Mouse (Mus musculus) heart, embryonic 11.5 days (tissue): ENCODE measurements around the gene Gse1. TPM values are rescaled to one million over a fixed set of nuclear protein-coding genes. Genes with fewer than 3 reads are reported as not detected.

Source experiments
- ATAC-seq: fragments of 200-750 bp; cut with Nextera tagmentation; replicated peaks from 2 replicates; pipeline ENCODE4 v1.8.0; 2017; ENCODE audit warnings: moderate library complexity; ENCODE audit not compliant: insufficient number of reproducible peaks, low FRiP score, low TSS enrichment
- H3K27ac ChIP-seq: fragments of 300-500 bp; sonication (generic); 2 replicates; pipeline ENCODE4 v1.5.1; 2014; ENCODE audit warnings: mild to moderate bottlenecking, low read depth, low read length
- H3K27me3 ChIP-seq: fragments of 300-500 bp; sonication (generic); 2 replicates; pipeline ENCODE4 v1.6.1; 2014; ENCODE audit warnings: mild to moderate bottlenecking, low read length, mixed read lengths; ENCODE audit not compliant: control insufficient read depth, insufficient read depth
- H3K36me3 ChIP-seq: fragments of 300-500 bp; sonication (generic); 2 replicates; pipeline ENCODE4 v1.6.1; 2014; ENCODE audit warnings: mild to moderate bottlenecking, low read length, moderate library complexity, mixed read lengths; ENCODE audit not compliant: control insufficient read depth, insufficient read depth
- H3K4me1 ChIP-seq: fragments of 300-500 bp; sonication (generic); 2 replicates; pipeline ENCODE4 v1.6.1; 2014; ENCODE audit warnings: low read length; ENCODE audit not compliant: control insufficient read depth, insufficient read depth
- H3K4me2 ChIP-seq: fragments of 300-500 bp; sonication (generic); 2 replicates; pipeline ENCODE4 v1.6.1; 2014; ENCODE audit warnings: mild to moderate bottlenecking, moderate library complexity
- H3K4me3 ChIP-seq: fragments of 300-500 bp; sonication (generic); 2 replicates; pipeline ENCODE4 v1.5.1; 2014; ENCODE audit warnings: low read depth, low read length
- H3K9ac ChIP-seq: fragments of 300-500 bp; sonication (generic); 2 replicates; pipeline ENCODE4 v1.6.1; 2014; ENCODE audit warnings: mild to moderate bottlenecking, low read depth, low read length, moderate library complexity
- H3K9me3 ChIP-seq: fragments of 300-500 bp; sonication (generic); replicated peaks from 2 replicates; pipeline ENCODE4 v1.6.1; 2016; ENCODE audit warnings: low read length; ENCODE audit not compliant: control insufficient read depth
- WGBS: fragments of 180-500 bp; shearing (Covaris S2); extraction: QIAGEN DNeasy Blood & Tissue Kit; methylation state at CpG from one replicate; pipeline ENCODE4 v1.1.7; 2014; ENCODE audit not compliant: insufficient replicate concordance; 5-methylcytosine and 5-hydroxymethylcytosine counted together
- polyA plus RNA-seq: library from polyadenylated mRNA; unstranded; fragments of >200 nt; fragmentation: Nextera tagmentation; extraction: Ambion mirVana; gene quantifications from 2 replicates; pipeline ENCODE4 v1.2.1, GENCODE M21; 2014

Gene Gse1
- polyA plus RNA-seq, 1 experiment from 2014 or later, result 12.8 TPM

GRCm38 (mm10) chr8:120422236-120422635, 194.0 kb downstream of the Gse1 start:
- Histone ChIP-seq H3K4me3 (no peak overlapping the region), H3K36me3 (no peaks in the 10 kb centered on the region), H3K4me2 (no peak overlapping the region), H3K27me3 (0 out of 2 replicates have a peak, but pooled peaks cover 3% of the 10 kb centered on the region), H3K9me3 (no peaks in the 10 kb centered on the region), H3K4me1 (peaks cover 82% of the 10 kb centered on the region), H3K9ac (no peak overlapping the region), H3K27ac (no peak overlapping the region)
- WGBS, result 77% methylated on average over 8 of the region's 8 CpGs
- no peak for ATAC-seq

- Histone ChIP-seq H3K4me3 (no peak overlapping the region), H3K4me2 (no peak overlapping the region), H3K4me1 (peaks cover 77% of the 10 kb centered on the region), H3K27me3 (0 out of 2 replicates have a peak, but pooled peaks cover 3% of the 10 kb centered on the region), H3K27ac (no peak overlapping the region), H3K9ac (no peak overlapping the region; the same call in 1 of the 2 replicates), H3K9me3 (no peaks in the 10 kb centered on the region), H3K36me3 (no peaks in the 10 kb centered on the region)
- no peak for ATAC-seq
- 41% methylated on average over 7 of the region's 7 CpGs for WGBS
These were observed 195.3 kb downstream of the Gse1 start for GRCm38 (mm10) chr8:120423576-120423975.

GRCm38 (mm10) chr8:120424829-120425198, 196.6 kb downstream of the Gse1 start:
- Histone ChIP-seq H3K9ac (peak overlapping the region; percentile 46; the same call in 1 of the 2 replicates), H3K4me3 (no peak overlapping the region), H3K27me3 (no peaks in the 10 kb centered on the region), H3K27ac (peak overlapping the region; percentile 83), H3K36me3 (no peaks in the 10 kb centered on the region), H3K9me3 (no peaks in the 10 kb centered on the region), H3K4me2 (peak overlapping the region; percentile 31), H3K4me1 (peaks cover 73% of the 10 kb centered on the region)
- no peak for ATAC-seq
- WGBS, result 52% methylated on average over 4 of the region's 4 CpGs

GRCm38 (mm10) chr8:120425199-120425941, 197.1 kb downstream of the Gse1 start:
- Histone ChIP-seq H3K4me1 (peaks cover 68% of the 10 kb centered on the region), H3K4me3 (no peak overlapping the region; the same call in 1 of the 2 replicates), H3K9ac (peak overlapping the region; percentile 46; the same call in 1 of the 2 replicates), H3K36me3 (no peaks in the 10 kb centered on the region), H3K9me3 (no peaks in the 10 kb centered on the region), H3K27me3 (no peaks in the 10 kb centered on the region), H3K27ac (peak overlapping the region; percentile 83), H3K4me2 (peak overlapping the region; percentile 31)
- ATAC-seq, result peak; percentile 44; the same call in 1 of the 2 replicates
- WGBS, result 10% methylated on average over 8 of the region's 8 CpGs

GRCm38 (mm10) chr8:120426105-120426504, 197.8 kb downstream of the Gse1 start:
- H3K9me3 ChIP-seq, result no peaks in the 10 kb centered on the region
- no peak overlapping the region for H3K9ac ChIP-seq
- no peak overlapping the region for H3K4me2 ChIP-seq
- peak overlapping the region; percentile 46; the same call in 1 of the 2 replicates for H3K27ac ChIP-seq
- WGBS, result 26% methylated on average over 1 of the region's 1 CpGs
- H3K4me3 ChIP-seq, result no peak overlapping the region
- H3K27me3 ChIP-seq, result no peaks in the 10 kb centered on the region
- ATAC-seq, result no peak
- no peaks in the 10 kb centered on the region for H3K36me3 ChIP-seq
- H3K4me1 ChIP-seq, result peaks cover 61% of the 10 kb centered on the region

GRCm38 (mm10) chr8:120426622-120427385, 198.5 kb downstream of the Gse1 start:
- no peaks in the 10 kb centered on the region for H3K9me3 ChIP-seq
- 59% methylated on average over 20 of the region's 20 CpGs for WGBS

GRCm38 (mm10) chr8:120428492-120428891, 200.2 kb downstream of the Gse1 start:
- no peaks in the 10 kb centered on the region for H3K27me3 ChIP-seq
- no peaks in the 10 kb centered on the region for H3K36me3 ChIP-seq
- no peak overlapping the region for H3K4me2 ChIP-seq
- H3K4me3 ChIP-seq, result no peak overlapping the region
- ATAC-seq, result no peak
- no peak overlapping the region for H3K9ac ChIP-seq
- no peaks in the 10 kb centered on the region for H3K9me3 ChIP-seq
- H3K27ac ChIP-seq, result no peak overlapping the region
- peaks cover 39% of the 10 kb centered on the region for H3K4me1 ChIP-seq
- WGBS, result 80% methylated on average over 5 of the region's 5 CpGs

More at GRCm38 (mm10) chr8:120426622-120427385, 198.5 kb downstream of the Gse1 start:
- Histone ChIP-seq H3K4me2 (no peak overlapping the region), H3K4me3 (no peak overlapping the region), H3K4me1 (peaks cover 54% of the 10 kb centered on the region), H3K27me3 (no peaks in the 10 kb centered on the region), H3K9ac (peak overlapping the region; percentile 47), H3K27ac (0 out of 2 replicates have a peak overlapping the region, but pooled peaks have one; percentile 46), H3K36me3 (no peaks in the 10 kb centered on the region)
- no peak for ATAC-seq

- Histone ChIP-seq H3K27ac (no peak overlapping the region), H3K4me3 (no peak overlapping the region), H3K4me2 (no peak overlapping the region), H3K36me3 (no peaks in the 10 kb centered on the region), H3K9ac (no peak overlapping the region), H3K27me3 (no peaks in the 10 kb centered on the region), H3K9me3 (no peaks in the 10 kb centered on the region; the same call in 1 of the 2 replicates), H3K4me1 (peaks cover 33% of the 10 kb centered on the region)
- no peak for ATAC-seq
- WGBS, result 94% methylated on average over 1 of the region's 1 CpGs
These were observed 200.9 kb downstream of the Gse1 start for GRCm38 (mm10) chr8:120429116-120429515.
